Mouse (Mus musculus) thymus, adult 2 months (tissue): ENCODE data around the gene Lck. TPM values are rescaled to one million over a fixed set of nuclear protein-coding genes. Genes with fewer than 3 reads are reported as not detected.
A peak's percentile ranks its signal among the peaks of the same experiment; 100 is the strongest.
"Not testable (repeated sequence)": the region's sequence is repeated elsewhere in the genome, so short reads cannot be mapped to it uniquely, and the experiment has no call there.

Experiments used
- DNase-seq: peaks from one replicate; pipeline ENCODE4 v3.0.0; 2021
- H3K27ac ChIP-seq: fragments of 200-500 bp; 2 replicates; pipeline ENCODE4 v1.5.1; 2012; ENCODE audit warnings: low read length, control low read depth; ENCODE audit not compliant: control insufficient read depth, insufficient read depth
- H3K27me3 ChIP-seq: fragments of 200-500 bp; 2 replicates; pipeline ENCODE4 v1.6.1; 2012; ENCODE audit warnings: mild to moderate bottlenecking, low read length, moderate library complexity, mixed read lengths; ENCODE audit not compliant: control insufficient read depth, insufficient read depth
- H3K36me3 ChIP-seq: fragments of 200-500 bp; 2 replicates; pipeline ENCODE4 v1.6.1; 2012; ENCODE audit warnings: mild to moderate bottlenecking, low read length, moderate library complexity; ENCODE audit not compliant: control insufficient read depth, insufficient read depth
- H3K4me1 ChIP-seq: fragments of 200-500 bp; replicated peaks from 2 replicates; pipeline ENCODE4 v1.6.1; 2012; ENCODE audit warnings: low read length; ENCODE audit not compliant: control insufficient read depth, insufficient read depth
- H3K4me3 ChIP-seq: fragments of 200-500 bp; 2 replicates; pipeline ENCODE4 v1.5.1; 2012; ENCODE audit warnings: mild to moderate bottlenecking, low read length, control low read depth, moderate library complexity; ENCODE audit not compliant: control insufficient read depth, insufficient read depth
- CTCF ChIP-seq: fragments of 200-500 bp; IDR thresholded peaks from 2 replicates; pipeline ENCODE4 v1.5.1; 2012; ENCODE audit warnings: mild to moderate bottlenecking, control low read depth, low read length, moderate library complexity, borderline replicate concordance; ENCODE audit not compliant: control insufficient read depth, poor library complexity, insufficient read depth; ENCODE audit errors: extremely low read depth
- POLR2A ChIP-seq: fragments of 200-500 bp; IDR thresholded peaks from 2 replicates; pipeline ENCODE4 v1.6.1; 2012; ENCODE audit warnings: mild to moderate bottlenecking, low read length, control low read depth, moderate library complexity; ENCODE audit not compliant: control insufficient read depth, poor library complexity, insufficient read depth; ENCODE audit errors: extremely low read depth
- WGBS: fragments of 180-500 bp; shearing (Covaris S2); methylation state at CpG from one replicate; pipeline ENCODE4 v1.1.7; 2018; 5-methylcytosine and 5-hydroxymethylcytosine counted together
- polyA plus RNA-seq: library from polyadenylated mRNA; depleted of rRNA; stranded (reverse); fragments of >200 nt; gene quantifications from 2 replicates; pipeline ENCODE4 v1.2.3, GENCODE M21; 2012

Gene Lck
- polyA plus RNA-seq, 1 experiment = 1,845 TPM

DNA sequence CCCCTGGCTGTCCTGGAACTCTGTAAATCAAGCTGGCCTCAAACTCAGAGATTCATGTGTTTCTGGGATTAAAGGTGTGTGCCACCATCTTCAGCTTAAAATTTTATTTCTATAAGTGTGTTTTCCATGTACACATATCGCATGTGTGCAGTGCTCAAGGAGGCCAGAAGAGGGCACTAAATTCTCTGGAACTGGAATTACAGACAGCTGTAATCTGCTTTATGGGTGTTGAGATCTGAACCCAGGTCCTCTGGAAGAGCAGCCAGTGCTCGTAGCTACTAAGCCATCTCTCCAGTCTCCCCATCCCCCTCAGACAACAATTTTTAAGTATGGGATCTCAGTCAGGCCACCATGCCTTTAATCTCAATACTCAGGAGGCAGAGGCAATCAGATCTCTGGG lies 24.1 kb downstream of the Lck start:
- H3K4me3 ChIP-seq = no peak overlapping the region
- H3K27me3 ChIP-seq = no peaks in the 10 kb centered on the region
- DNase-seq = peak; percentile 76
- WGBS = 92% methylated on average over 2 of the region's 2 CpGs
- H3K4me1 ChIP-seq = no peaks in the 10 kb centered on the region
- peaks cover 52% of the 10 kb centered on the region for H3K36me3 ChIP-seq
- H3K27ac ChIP-seq = no peak overlapping the region
- no peak for TF ChIP-seq POLR2A
- TF ChIP-seq CTCF = no peak

DNA sequence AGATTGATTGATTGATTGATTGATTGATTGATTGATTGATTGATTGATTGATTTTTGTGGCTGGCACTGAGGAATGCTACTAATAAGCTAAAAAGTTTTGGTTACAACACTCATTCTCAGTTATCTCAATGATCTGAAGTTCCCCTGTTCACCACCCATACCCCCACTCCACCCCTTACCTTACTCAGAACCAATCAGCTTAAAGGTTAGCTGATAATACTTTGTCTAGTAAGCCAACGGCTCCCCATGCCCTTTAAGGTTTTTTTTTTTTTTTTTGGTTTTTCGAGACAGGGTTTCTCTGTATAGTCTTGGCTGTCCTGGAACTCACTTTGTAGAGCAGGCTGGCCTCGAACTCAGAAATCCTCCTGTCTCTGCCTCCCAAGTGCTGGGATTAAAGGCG lies 25.8 kb downstream of the Lck start:
- WGBS = 80% methylated on average over 4 of the region's 4 CpGs
- not testable (repeated sequence) for H3K4me1 ChIP-seq, H3K4me3 ChIP-seq, H3K27ac ChIP-seq, DNase-seq, H3K27me3 ChIP-seq
- peaks cover 42% of the 10 kb centered on the region for H3K36me3 ChIP-seq

GRCm38 (mm10) chr4:129544106-129544505 lies 29.3 kb downstream of the Lck start:
- Histone ChIP-seq H3K27me3 (no peaks in the 10 kb centered on the region), H3K4me3 (no peak overlapping the region), H3K27ac (no peak overlapping the region), H3K36me3 (peaks cover 12% of the 10 kb centered on the region), H3K4me1 (peaks cover 10% of the 10 kb centered on the region)
- no peak for DNase-seq
- TF ChIP-seq POLR2A (no peak), CTCF (no peak)
- 94% methylated on average over 4 of the region's 4 CpGs for WGBS

DNA sequence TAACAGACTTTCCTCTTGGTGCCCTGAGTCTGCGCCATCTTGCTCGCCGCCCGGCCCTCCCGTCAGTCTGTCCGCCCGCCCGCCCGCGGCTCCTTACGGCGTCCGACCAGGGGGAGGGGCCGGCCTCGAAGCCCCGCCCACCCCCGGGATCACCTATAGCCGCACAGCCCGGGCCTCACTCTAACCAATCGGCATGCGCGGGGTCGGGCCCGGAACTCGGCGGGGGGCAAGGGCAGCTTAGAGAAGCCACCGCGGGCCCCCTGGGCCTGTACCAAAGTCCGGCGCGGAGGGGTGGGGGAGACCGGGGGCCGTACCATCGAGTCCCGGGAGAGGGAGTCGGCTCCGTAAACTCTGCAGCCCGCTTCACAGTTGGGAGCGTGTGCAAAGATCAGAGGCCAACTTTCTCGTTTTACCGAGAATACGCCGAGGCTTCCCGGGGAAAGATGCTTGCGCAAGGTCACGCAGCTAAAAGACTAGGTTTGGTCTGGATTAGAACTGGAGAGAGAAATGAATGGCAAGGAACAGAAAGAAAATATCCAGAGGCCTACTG lies 30.8 kb downstream of the Lck start, which contains the start of gene Hdac1:
Gene Hdac1, minus strand, starts transcription at position 122 of the 550 bp plus-strand sequence.
- under 1% methylated on average over 38 of the region's 46 CpGs for WGBS
- Histone ChIP-seq H3K27ac (peak within 1 kb of the TSS; percentile 63), H3K4me3 (peak within 1 kb of the TSS; percentile 81)

DNA sequence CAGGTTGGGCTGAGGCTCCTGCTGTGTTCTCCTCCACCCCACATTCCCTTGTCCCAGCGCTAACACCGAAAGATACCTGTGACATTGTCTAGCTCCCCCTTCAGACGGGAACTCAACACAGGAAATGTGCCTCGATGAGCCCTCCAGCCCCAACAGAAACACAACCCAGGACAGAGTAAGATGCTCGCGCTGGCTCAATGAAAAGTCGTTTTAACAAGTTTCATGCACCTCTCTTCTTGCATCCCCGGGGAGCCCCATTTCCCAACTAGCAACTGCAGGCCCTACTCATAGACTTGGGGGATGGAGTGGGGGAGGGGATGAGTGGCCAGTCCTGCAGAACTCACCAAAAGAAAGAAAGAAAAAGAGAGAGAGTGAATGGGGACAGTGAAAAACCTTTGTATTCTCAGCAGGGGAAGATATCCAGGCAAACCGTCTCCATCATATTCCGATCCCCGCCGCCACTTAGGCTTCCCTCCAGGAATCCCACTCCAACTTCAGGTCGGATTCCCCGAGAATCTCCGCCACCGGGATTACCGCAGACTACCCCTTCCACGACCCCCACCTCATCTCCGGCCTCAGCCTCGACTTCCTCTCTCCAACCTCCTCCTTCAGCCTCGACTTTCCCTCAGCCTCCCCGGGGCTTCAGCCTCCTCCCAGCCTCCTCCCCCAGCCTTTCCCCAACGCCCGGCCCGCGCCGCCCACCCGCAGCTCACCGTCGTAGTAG lies 31.4 kb downstream of the Lck start:
- Histone ChIP-seq H3K4me3 (peak overlapping the region; percentile 81), H3K4me1 (peaks cover 10% of the 10 kb centered on the region), H3K27ac (peak overlapping the region; percentile 63), H3K36me3 (no peaks in the 10 kb centered on the region), H3K27me3 (no peaks in the 10 kb centered on the region)
- DNase-seq = peak; percentile 56
- TF ChIP-seq CTCF (peak; percentile 30; the same call in 1 of the 2 replicates), POLR2A (no peak)
- WGBS = under 1% methylated on average over 30 of the region's 30 CpGs

More for the DNA sequence above, 30.8 kb downstream of the Lck start, which contains the start of gene Hdac1:
- TF ChIP-seq CTCF (no peak), POLR2A (peak; percentile 66)
- DNase-seq = peak; percentile 98
- peaks cover 10% of the 10 kb centered on the region for H3K4me1 ChIP-seq
- H3K36me3 ChIP-seq = no peaks in the 10 kb centered on the region
- no peaks in the 10 kb centered on the region for H3K27me3 ChIP-seq

DNA sequence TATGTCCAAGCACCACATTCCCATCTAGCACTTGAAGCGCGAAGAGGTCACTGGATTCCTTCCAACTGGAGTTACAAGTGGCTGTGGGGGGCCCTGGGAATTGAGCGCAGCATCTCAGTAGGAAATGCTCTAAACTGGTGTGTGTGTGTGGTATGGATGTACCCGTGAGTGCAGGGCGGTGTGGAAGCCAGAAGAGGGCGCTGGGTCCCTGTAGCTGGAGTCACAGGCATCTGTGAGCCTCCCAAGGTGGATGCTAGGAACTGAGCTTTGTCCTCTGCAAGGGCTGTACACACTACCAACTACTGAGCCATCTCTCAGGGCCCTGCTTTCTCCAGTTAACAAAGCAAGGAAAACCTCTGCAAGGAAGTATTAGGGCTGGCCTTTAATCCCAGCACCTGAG lies 33.4 kb downstream of the Lck start:
- Histone ChIP-seq H3K4me1 (peaks cover 10% of the 10 kb centered on the region), H3K36me3 (peaks cover 9% of the 10 kb centered on the region; the same call in 1 of the 2 replicates), H3K4me3 (no peak overlapping the region), H3K27me3 (no peaks in the 10 kb centered on the region), H3K27ac (no peak overlapping the region)
- WGBS = 95% methylated on average over 6 of the region's 6 CpGs
- no peak for TF ChIP-seq CTCF
- TF ChIP-seq POLR2A = no peak
- peak; percentile 68 for DNase-seq

DNA sequence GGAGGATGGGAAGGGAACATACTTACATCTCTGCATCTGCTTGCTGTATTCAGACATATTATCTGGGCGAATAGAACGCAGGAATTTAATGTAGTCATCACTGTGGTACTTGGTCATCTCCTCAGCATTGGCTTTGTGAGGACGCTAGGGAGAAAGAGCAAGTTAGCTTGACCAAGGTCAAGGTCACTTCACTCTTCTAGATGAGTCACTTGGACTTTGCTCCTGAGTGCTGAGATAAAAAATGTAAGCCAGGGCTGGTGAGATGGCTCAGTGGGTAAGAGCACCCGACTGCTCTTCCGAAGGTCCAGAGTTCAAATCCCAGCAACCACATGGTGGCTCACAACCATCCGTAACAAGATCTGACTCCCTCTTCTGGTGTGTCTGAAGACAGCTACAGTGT lies 44.5 kb downstream of the Lck start:
- peaks cover 65% of the 10 kb centered on the region for H3K36me3 ChIP-seq
- not testable (repeated sequence) for H3K27ac ChIP-seq, H3K27me3 ChIP-seq, H3K4me3 ChIP-seq, DNase-seq, H3K4me1 ChIP-seq
- 97% methylated on average over 6 of the region's 6 CpGs for WGBS
